Mouse (Mus musculus) left cerebral cortex, adult 18-20 months (tissue): Measurements from ENCODE around the gene Nup153. TPM values are rescaled to one million over a fixed set of nuclear protein-coding genes. Genes with fewer than 3 reads are reported as not detected.

Experiments
- DNase-seq, 2 experiments: peaks; one replicate each; pipeline ENCODE4 v3.0.0; 2021 to 2022; ENCODE audit warnings: low spot score in 2 of 2, mixed read lengths in 1 of 2
- total RNA-seq, 2 experiments: library from RNA; stranded (reverse); gene quantifications; 2 replicates each; pipeline ENCODE4 v1.2.3; 2021

Nup153 gene
- total RNA-seq, 2 experiments from 2014 or later: 58.4 TPM

DNA sequence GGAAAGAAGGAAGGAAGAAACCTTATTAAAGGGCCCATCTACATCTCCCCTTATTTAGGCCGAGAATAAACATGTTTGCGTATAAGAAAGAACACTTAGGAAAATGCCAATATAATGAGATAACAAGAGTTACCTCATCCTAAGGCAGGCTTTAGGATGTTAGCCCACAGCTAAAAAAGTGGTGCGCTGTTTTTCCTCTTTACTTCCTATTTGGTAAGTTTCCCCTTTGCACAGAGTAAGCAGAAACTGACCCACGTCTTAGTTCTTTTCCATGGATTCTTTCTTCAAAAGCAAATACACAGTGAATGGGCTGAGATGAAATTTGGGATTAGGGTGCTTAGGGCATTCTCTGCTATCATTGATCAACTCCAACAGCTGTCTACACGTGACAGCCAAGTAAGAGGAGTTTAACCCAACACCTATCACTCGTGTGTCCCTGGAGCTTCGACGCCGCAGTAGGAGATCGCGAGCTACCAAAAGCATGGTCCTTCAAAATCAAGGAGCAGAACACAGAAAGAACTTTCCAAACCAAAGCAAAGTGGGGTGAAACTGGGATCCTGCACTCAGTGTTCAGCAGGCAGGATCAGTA lies 7.6 kb upstream of the Nup153 start:
- DNase-seq: no peak

DNA sequence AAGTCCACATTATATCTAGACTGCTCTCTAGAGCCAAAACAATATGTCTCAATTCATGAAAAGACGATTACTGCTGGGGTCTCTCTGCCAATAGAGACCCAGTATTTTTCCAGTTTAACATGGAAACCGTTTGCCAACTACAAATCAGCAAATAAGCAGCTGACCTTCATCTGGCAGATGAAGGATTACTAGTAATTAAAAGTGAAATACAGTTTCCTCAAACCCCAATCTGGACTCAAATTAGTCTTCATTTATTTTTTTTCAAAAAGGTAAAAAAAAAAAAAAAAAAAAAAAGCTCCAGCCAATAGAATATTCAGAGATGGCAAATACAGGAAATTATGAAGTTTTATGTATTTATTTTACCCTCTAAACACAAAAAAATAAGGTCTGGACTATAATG lies 2.3 kb upstream of the Nup153 start:
- no peak for DNase-seq

DNA sequence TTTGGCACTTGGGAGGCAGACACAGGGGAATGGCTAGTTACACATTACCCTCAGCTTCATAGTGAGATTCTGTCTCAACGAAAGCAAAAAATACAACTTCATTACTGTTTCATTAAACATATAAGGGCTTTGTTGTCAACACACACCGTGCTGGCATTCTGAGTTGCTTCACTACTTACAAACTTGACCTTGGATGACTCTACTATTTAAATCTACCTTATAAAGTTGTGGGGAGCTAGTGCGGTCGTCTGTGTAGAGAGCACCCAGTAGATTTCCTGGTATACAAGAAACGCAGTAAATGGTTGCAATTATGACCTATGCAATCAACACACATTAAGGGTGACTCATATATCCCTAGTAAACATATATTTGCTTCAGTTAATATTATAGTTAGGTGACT lies 671 bp upstream of the Nup153 start:
- no peak for DNase-seq

DNA sequence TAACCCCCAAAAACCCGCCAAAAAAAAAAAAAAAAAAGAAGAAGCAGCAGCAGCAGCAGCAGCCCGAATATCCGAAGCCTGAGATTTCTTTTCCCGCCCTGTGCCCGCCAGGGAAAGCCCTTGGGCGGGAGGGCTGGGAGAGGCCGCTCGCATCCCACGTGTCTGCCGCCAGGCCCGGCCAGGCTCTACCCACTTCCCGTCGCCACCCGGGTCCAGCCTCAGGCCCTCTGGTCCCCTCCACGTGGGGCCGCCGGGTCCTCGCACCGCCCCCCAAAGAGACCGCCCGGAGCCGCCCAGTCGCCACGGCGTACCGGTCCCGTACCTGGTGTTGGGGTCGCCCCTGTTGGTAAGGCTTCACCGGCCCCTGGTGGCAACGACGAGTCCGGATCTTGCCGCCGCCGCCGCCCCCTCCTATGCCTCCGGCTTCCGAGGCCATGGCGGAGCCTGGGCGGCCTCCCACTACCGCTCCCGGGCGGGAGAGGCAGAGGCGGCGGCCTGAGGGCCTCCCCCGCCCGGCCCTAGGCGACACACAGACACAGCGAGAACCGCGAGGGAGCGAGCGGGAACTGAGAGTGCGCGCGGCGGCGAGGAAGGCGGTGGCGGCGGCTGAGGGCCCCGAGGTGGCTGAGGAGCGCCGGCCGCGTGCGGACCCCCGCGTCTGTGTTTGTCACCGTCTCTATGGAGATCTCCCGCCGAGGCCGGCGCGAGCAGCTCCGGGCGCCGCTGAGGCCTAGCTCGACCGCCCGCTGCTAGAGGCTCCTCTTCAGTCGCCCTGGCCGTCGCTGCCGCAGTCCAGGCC lies 503 bp downstream of the Nup153 start:
- DNase-seq: peak; percentile 30 to 53

DNA sequence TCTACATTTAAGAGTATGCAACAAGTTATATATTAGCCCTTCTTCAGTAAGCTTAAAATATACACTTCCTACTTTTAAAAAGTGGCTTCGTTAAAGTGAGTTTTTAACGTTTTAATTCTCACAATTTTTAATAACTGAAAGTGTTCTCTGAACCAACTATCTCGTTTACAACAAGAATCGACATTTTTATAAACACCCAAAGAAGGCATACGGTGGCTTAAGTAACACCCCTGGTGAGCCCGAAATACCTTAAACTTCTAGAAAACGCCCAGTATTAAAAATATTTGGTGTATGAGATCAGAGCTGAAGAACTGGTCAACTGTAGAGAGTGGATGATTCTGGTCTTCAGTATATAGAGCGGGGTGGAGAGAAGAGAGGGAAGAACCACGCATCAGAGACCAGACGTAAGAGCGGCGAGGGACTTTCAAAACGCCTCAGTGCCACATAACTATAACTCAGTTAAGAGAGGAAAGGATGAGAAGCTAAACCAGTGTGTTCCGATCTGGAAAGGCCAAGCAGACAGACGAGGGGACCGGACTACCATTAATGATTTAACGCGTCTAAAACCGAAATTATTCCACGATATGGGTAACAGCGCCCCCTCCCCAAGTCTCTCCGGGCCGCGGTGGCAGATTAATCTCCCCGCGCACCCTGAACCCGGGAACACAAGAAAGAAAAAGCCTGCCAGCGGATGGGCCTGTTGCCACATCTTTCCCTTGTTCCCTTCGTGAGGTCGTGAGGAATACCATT lies 1.3 kb downstream of the Nup153 start:
- DNase-seq: no peak

DNA sequence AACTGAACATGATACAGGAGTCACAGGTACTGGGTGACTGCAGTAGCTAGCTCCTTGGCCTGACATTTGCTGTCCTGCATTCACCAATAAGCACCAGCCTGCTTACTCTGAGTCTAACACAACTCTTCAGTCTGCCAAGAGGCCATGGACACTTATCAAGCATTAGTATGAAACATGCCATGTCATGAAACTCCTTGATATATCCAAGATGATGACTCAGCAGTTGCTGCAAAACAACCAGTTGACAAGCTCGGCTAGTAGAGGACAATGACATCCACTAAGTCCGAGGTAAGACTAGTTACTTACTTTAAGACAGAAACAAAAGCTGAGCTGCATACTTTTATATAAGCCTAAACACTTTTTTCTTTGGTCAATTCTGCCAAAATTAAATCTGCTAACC lies 2.5 kb downstream of the Nup153 start:
- DNase-seq: no peak

DNA sequence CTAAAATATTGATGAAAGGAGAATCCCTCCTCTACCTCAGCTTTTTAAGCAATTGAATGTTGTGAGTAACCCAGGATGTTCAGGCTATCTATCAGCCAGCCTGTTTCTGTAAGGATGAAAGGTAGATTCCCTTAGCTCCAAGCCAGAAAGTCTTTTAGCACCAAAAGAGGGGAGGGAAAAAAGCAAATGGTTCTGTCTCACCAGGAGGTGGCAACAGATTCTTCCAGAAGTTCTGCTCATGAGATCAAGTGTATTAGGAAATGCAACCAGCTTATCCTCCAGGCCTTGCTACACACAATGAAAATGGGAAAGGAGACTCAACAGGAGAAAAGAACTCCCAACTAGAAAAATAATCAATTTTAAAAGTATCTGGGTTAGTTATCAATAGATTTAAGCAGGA lies 3.4 kb downstream of the Nup153 start:
- no peak for DNase-seq

DNA sequence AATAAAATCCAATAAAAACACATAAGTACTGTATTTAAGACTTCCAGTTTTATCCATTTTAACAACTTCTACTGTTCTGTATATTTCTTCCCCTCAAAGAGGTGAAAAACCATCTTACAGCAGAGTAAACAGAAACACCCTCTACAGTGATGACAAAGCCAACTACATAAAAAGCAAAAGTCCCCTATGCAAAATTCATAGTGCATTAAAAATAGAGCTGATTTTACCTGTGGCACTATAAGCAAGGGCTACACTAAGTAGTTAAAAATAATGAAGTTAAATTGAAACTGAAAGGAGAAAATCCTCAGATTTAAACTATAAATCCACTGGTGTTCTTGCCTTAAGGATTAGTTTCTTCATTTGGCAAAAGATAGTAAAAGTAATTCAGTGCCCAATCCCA lies 6.7 kb downstream of the Nup153 start:
- DNase-seq: no peak

DNA sequence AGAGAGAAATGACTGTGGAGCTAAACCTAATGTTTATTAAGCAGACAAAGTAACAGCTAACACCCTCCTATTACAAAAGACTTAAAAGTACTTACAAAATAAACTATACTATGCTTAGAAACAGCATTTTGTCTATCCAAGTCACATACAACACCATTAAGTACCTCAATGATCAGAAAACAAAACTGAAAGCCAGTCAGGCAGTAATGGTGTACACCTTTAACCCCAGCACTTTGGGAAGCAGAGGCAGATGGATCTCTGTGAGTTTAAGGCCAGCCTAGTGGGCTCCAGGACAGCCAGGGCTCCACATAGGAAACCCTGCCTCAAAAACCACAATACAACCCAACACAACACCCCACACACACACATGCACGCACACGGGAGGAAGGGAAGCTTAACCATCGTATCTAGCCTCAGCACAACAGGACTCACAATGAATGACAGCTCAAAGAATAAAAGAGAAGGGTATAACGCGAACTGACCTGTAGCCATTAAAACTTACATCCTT lies 8.8 kb downstream of the Nup153 start:
- DNase-seq: no peak

DNA sequence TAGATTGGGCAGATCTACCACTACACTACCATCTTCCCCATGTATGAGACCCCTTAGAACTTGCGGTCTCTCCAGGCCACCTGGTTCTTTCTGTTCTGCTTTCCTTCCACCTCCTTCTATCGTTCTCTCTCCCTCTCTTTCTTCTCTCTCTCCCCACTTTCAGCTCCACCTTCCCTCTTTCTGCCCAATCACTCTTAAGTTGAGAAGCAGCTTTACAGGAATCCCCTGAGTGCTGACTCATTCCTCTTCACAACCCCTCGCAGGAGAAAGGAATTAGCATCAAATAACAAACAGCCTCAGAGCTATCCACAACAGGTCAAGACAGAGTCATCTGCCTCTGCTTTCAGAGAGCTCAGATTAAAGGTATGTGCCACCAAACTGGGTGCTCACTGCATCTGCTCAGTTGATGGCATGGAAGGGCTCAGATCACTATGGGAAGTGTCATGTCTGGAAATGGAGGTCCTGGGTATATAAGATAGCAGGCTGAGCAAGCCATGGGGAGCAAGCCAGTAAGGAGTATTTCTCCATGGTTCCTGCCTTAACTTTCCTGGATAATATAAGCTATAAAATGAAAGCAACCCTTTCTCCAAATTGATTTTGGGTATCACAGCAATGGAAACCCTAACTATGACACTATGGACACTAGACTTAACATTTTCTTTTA lies 11.6 kb downstream of the Nup153 start:
- DNase-seq: no peak

DNA sequence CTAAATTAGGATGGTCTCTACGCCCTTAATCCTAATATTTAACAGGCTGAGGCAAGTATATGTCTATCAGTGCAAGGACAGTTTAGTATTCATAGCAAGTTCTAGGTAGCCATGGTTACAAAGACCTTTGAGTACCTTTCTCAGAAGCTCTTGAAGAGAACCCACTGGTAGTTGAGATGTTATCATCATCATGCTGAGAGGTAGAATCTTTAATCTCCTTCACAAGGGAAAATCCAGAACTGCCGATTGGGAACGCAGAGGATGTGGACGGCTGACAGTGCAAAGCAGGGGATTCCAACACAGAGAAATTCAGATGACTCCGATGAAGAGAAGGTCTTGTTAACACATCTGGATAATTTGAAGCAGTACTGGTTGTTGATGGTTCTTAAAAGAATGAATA lies 14.3 kb downstream of the Nup153 start:
- DNase-seq: no peak

DNA sequence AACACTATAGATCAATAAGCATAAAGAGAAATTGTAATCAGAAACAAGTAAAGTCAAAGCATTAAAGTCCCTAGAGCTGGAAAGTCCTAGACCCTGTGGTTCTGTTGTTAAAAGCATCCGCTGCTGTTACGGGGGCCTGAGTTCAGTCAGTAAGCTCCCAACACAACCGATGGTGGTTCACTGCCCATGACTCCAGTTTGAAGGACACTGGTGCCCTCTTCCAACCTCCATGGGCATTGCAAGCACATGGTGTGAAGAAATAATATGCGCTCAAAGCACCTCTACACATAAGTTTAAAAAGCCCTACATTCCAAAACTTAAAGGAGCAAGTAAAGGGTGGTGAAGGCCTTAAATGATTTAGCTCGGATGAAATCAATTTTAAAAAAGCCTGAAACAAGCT lies 24.6 kb downstream of the Nup153 start:
- DNase-seq: no peak

DNA sequence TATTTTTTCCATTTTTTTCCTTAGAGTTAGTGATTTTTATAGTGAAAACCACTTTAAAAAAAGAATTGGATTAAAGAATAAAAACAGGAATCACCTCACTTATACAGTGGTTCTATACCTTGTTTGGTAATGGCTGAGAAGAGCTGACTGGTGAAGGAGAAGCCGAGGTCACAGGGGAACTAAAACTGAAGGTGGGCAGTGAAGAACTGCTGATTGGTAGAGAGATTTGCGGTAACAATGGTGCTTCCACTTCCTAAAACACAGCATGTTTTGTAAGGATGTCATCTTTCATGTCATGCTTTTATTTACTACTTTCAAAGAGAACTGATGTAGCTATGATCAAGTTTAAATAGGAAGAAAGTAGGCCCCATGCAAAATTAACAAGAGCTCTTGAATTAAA lies 26.3 kb downstream of the Nup153 start:
- DNase-seq: no peak

DNA sequence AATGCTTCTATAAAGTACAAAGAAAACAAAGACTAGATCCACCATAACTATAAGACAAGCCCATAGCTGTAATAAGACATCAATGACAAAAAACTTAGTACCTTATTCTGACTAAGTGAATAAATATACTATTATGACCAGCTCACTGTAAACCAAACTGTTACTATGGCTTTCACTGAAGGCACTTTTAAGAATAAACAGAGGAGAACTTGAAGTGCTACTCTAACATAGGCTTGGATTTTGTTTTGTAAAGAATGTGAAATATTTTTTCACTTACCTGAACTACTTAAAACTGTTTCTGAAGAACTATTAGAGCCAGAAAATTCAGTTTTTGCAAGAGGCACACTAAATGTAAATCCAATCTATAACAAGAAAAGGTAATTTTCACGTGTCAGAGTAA lies 28.4 kb downstream of the Nup153 start:
- no peak for DNase-seq

DNA sequence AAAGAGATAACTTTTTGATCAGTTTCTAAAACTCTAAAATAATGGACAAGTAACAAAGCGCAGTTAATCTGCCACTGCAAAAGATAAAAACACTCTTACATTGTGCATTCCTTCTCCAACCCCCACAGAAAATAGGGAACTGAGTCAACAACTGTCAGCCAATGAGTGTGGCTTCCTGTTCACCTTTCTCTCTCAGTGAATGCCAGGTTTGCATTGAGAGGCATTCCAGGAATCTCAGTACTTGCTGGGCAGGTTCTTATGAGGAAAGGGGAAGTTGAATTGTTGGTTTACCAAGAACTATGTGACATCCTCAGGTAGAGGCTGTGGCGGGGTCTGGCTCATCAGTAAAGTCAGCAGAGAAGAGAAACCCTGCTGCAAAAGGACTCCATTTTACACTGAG lies 31.0 kb downstream of the Nup153 start:
- DNase-seq: no peak

DNA sequence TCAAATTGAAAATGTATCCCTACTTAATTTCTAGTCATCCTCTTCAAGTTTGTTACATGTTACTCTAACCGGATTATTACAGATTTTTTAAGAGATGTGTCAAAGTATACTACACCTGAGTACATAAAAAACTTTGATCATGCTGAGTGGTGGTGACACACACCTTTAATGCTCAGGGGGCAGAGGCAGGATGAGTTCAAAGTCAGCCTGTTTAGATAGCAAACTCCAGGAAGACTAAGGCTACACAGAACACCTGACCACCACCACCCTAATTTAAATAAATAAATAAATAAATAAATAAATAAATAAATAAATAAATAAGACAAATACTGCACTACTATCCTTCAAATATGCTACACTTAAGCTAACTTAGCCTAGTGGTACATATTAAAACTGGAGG lies 31.8 kb downstream of the Nup153 start:
- no peak for DNase-seq

DNA sequence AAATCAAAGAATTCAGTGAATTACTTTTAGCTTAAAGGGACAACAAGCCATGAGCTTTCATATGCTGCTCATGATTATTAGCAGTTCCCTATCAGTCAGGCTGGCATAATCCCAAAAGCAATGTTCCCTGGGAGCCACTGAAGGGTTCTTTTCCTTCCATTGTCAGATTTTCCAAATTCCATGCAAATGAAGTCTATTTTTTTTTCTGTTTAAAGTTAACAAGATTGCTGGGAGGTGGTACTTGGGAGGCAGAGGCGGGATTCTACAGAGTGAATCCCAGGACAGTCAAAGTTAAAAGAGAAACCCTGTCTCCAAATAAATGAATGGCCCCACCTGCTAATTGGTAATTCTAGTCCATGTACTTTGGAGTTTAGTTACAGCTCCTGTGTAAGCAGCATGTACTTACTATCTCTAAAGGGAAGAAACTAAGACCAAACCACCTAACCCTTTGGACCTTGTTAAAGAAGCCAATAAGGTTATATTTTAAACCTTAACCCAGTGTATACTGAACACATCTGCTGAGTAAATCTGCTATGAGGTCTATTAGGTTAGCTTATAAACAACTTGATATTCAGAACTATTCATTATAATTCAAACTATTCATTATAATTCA lies 32.3 kb downstream of the Nup153 start:
- DNase-seq: no peak

DNA sequence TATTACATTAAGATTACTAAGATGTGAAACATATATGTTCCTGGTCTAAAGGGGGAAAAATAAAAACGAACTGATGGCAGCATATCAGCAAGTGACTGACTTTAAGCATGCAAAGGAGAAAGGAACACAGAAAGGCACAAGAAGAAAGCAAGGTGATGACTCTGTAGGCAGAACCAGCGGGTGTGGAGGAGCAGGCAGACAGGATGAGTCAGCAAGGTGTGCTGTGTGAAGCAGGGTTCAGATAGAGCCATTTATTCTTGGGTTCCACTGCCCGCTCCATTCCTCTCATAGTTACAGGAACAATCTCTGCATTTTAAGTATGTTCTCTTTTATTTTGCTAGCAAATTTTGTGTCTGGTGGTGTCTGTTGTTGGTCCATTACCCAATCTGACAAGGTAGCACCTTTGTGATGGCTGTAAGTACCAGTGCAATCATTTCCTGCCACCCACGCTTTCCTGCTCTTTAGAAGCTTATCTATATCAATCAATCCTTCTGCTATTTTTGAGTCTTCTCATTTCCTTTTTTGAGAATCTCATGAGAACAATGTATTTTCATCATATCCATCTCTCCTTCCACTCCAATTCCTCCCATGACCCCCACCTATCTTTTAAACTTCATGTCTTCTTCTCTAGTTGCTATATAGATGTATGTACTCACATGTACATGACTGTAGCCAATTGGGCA lies 37.0 kb downstream of the Nup153 start:
- no peak for DNase-seq

DNA sequence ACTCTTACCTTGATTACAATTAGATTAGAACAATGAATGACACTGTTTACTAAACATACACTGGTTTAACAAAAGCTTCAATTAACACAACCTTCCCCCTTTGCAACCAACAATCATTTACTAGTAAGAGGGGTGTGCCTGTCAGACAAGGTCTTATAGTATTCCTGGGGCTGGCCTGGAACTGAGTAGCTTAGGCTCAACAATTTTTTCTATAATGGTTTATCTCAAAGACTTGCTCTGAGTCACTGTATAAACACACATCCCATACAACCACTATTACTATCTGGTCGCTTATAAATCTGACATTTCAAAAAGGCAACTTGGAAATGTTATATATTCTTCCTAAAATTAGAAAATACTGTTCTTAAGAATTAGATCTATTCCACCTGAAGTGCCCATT lies 44.4 kb downstream of the Nup153 start:
- no peak for DNase-seq

DNA sequence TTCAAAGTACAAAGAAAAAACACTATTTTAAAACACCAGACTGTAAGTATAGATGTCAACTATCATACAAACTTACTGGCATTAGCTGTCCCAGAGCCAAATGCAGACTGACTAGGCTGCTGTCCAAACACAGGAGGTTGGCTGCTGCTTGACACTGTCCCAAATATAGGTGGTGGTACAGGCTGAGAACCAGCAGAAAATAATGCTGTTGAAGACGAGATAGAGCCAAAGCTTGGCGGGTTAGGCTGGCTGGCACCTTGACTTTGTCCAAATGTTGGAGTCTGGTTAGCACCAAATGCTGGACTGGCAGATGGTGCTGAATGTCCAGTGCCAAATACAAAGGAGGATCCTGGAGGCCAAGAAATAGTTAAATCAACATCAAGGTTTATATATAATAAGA lies 44.8 kb downstream of the Nup153 start:
- no peak for DNase-seq

DNA sequence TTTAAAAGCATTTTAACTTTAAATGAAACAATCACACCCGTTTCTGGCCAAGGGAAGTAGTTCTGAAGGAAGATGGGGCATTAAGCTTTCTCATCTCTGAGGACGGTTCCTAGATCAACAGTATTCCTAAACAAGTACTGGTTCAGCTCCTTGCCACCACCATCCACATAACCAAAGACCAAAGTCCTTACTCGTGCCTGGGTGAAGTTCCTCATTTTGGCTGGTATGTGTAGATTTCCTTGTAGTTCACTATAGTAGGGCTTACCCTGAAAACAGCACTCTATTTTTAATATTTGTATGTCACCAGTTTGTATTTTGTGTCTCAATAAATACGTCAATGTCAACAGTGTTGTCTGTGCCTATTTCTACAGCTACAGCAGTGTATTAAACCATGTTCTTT lies 50.0 kb downstream of the Nup153 start:
- DNase-seq: no peak
